Mouse (Mus musculus) limb, embryonic 12.5 days (tissue): Measurements from ENCODE around the gene Samd3. TPM values are rescaled to one million over a fixed set of nuclear protein-coding genes. Genes with fewer than 3 reads are reported as not detected.

Source experiments
- ATAC-seq: fragments of 200-750 bp; cut with Nextera tagmentation; 2 replicates; pipeline ENCODE4 v1.8.0; 2017; ENCODE audit warnings: low read depth, moderate TSS enrichment; ENCODE audit not compliant: insufficient number of reproducible peaks, insufficient read depth, low FRiP score, low TSS enrichment
- H3K27ac ChIP-seq: fragments of 300-500 bp; sonication (generic); 2 replicates; pipeline ENCODE4 v1.5.1; 2016; ENCODE audit warnings: mild to moderate bottlenecking, moderate library complexity
- H3K27me3 ChIP-seq: fragments of 300-500 bp; sonication (generic); 2 replicates; pipeline ENCODE4 v1.6.1; 2016; ENCODE audit warnings: mild to moderate bottlenecking, moderate library complexity
- H3K36me3 ChIP-seq: fragments of 300-500 bp; sonication (generic); 2 replicates; pipeline ENCODE4 v1.6.1; 2016; ENCODE audit warnings: mild to moderate bottlenecking, moderate library complexity
- H3K4me1 ChIP-seq: fragments of 300-500 bp; sonication (generic); replicated peaks from 2 replicates; pipeline ENCODE4 v1.6.1; 2016
- H3K4me2 ChIP-seq: fragments of 300-500 bp; sonication (generic); 2 replicates; pipeline ENCODE4 v1.6.1; 2016; ENCODE audit warnings: mild to moderate bottlenecking, moderate library complexity
- H3K4me3 ChIP-seq: fragments of 300-500 bp; sonication (generic); replicated peaks from 2 replicates; pipeline ENCODE4 v1.5.1; 2016; ENCODE audit warnings: mild to moderate bottlenecking
- H3K9ac ChIP-seq: fragments of 300-500 bp; sonication (generic); replicated peaks from 2 replicates; pipeline ENCODE4 v1.6.1; 2016; ENCODE audit warnings: mild to moderate bottlenecking, moderate library complexity
- H3K9me3 ChIP-seq: fragments of 300-500 bp; sonication (generic); 2 replicates; pipeline ENCODE4 v1.6.1; 2016; ENCODE audit warnings: mild to moderate bottlenecking, moderate library complexity
- WGBS: fragments of 180-500 bp; shearing (Covaris S2); methylation state at CpG from one replicate; pipeline ENCODE4 v1.1.7; 2016; 5-methylcytosine and 5-hydroxymethylcytosine counted together
- polyA plus RNA-seq: library from polyadenylated mRNA; unstranded; fragments of >200 nt; fragmentation: Nextera tagmentation; extraction: Ambion mirVana; gene quantifications from 2 replicates; pipeline ENCODE4 v1.2.1, GENCODE M21; 2016

Samd3 gene
- polyA plus RNA-seq, 1 experiment from 2014 or later = not detected

- 88% methylated on average over 3 of the region's 3 CpGs for WGBS
- no peaks in the 10 kb centered on the region for H3K4me1 ChIP-seq
- no peak overlapping the region for H3K27ac ChIP-seq
- H3K27me3 ChIP-seq = no peaks in the 10 kb centered on the region
- H3K4me2 ChIP-seq = no peak overlapping the region
- H3K9ac ChIP-seq = no peak overlapping the region
- no peaks in the 10 kb centered on the region for H3K36me3 ChIP-seq
- ATAC-seq = no peak
- no peaks in the 10 kb centered on the region for H3K9me3 ChIP-seq
- H3K4me3 ChIP-seq = no peak overlapping the region
These were observed 13.7 kb downstream of the Samd3 start for GRCm38 (mm10) chr10:26243203-26243602.

GRCm38 (mm10) chr10:26244466-26244865 is 15.0 kb downstream of the Samd3 start:
- H3K9me3 ChIP-seq = no peaks in the 10 kb centered on the region
- WGBS = 90% methylated on average over 6 of the region's 6 CpGs
- H3K4me1 ChIP-seq = no peaks in the 10 kb centered on the region
- no peaks in the 10 kb centered on the region for H3K36me3 ChIP-seq
- H3K27ac ChIP-seq = no peak overlapping the region
- ATAC-seq = no peak
- no peak overlapping the region for H3K4me3 ChIP-seq
- no peaks in the 10 kb centered on the region for H3K27me3 ChIP-seq
- no peak overlapping the region for H3K4me2 ChIP-seq
- no peak overlapping the region for H3K9ac ChIP-seq

- Histone ChIP-seq H3K4me1 (no peaks in the 10 kb centered on the region), H3K4me3 (no peak overlapping the region), H3K27ac (no peak overlapping the region), H3K9ac (no peak overlapping the region), H3K9me3 (no peaks in the 10 kb centered on the region), H3K36me3 (no peaks in the 10 kb centered on the region), H3K4me2 (no peak overlapping the region), H3K27me3 (no peaks in the 10 kb centered on the region)
- ATAC-seq = no peak
- 85% methylated on average over 7 of the region's 7 CpGs for WGBS
These were observed 20.1 kb downstream of the Samd3 start for GRCm38 (mm10) chr10:26249426-26250165.

- Histone ChIP-seq H3K9me3 (no peaks in the 10 kb centered on the region), H3K9ac (no peak overlapping the region), H3K4me3 (no peak overlapping the region), H3K4me2 (no peak overlapping the region), H3K27me3 (no peaks in the 10 kb centered on the region), H3K27ac (no peak overlapping the region), H3K36me3 (no peaks in the 10 kb centered on the region), H3K4me1 (no peaks in the 10 kb centered on the region)
- no peak for ATAC-seq
- 77% methylated on average over 4 of the region's 4 CpGs for WGBS
These were observed 30.4 kb downstream of the Samd3 start for GRCm38 (mm10) chr10:26259908-26260307.

GRCm38 (mm10) chr10:26263744-26264459 is 34.4 kb downstream of the Samd3 start:
- H3K4me2 ChIP-seq = no peak overlapping the region
- H3K36me3 ChIP-seq = no peaks in the 10 kb centered on the region
- no peaks in the 10 kb centered on the region for H3K4me1 ChIP-seq
- 82% methylated on average over 3 of the region's 3 CpGs for WGBS
- H3K9me3 ChIP-seq = no peaks in the 10 kb centered on the region
- no peaks in the 10 kb centered on the region for H3K27me3 ChIP-seq
- no peak overlapping the region for H3K4me3 ChIP-seq
- H3K9ac ChIP-seq = no peak overlapping the region
- H3K27ac ChIP-seq = no peak overlapping the region
- ATAC-seq = no peak

- H3K27me3 ChIP-seq = no peaks in the 10 kb centered on the region
- H3K4me1 ChIP-seq = no peaks in the 10 kb centered on the region
- peaks cover 69% of the 10 kb centered on the region for H3K36me3 ChIP-seq
- H3K4me2 ChIP-seq = no peak overlapping the region
- no peak overlapping the region for H3K4me3 ChIP-seq
- no peak overlapping the region for H3K27ac ChIP-seq
- ATAC-seq = no peak
- H3K9me3 ChIP-seq = no peaks in the 10 kb centered on the region
- WGBS = 93% methylated on average over 6 of the region's 6 CpGs
- H3K9ac ChIP-seq = no peak overlapping the region
These were observed 45.9 kb downstream of the Samd3 start for GRCm38 (mm10) chr10:26275414-26275813.

- WGBS = 66% methylated on average over 8 of the region's 8 CpGs
These were observed 50.5 kb downstream of the Samd3 start for GRCm38 (mm10) chr10:26280009-26280408.

GRCm38 (mm10) chr10:26287136-26287535 is 57.6 kb downstream of the Samd3 start:
- WGBS = 91% methylated on average over 7 of the region's 7 CpGs
- H3K9me3 ChIP-seq = no peaks in the 10 kb centered on the region
- no peak for ATAC-seq
- H3K4me3 ChIP-seq = no peak overlapping the region
- no peaks in the 10 kb centered on the region for H3K27me3 ChIP-seq
- no peak overlapping the region for H3K4me2 ChIP-seq
- H3K27ac ChIP-seq = no peak overlapping the region
- no peak overlapping the region for H3K9ac ChIP-seq
- no peaks in the 10 kb centered on the region for H3K4me1 ChIP-seq
- H3K36me3 ChIP-seq = peaks cover 55% of the 10 kb centered on the region

More at GRCm38 (mm10) chr10:26280009-26280408, 50.5 kb downstream of the Samd3 start:
- Histone ChIP-seq H3K27ac (no peak overlapping the region), H3K4me2 (no peak overlapping the region), H3K4me1 (no peaks in the 10 kb centered on the region), H3K9ac (no peak overlapping the region), H3K36me3 (peaks cover 67% of the 10 kb centered on the region), H3K27me3 (no peaks in the 10 kb centered on the region), H3K4me3 (no peak overlapping the region), H3K9me3 (no peaks in the 10 kb centered on the region)
- no peak; the same call in 1 of the 2 replicates for ATAC-seq

GRCm38 (mm10) chr10:26297200-26297599 is 67.7 kb downstream of the Samd3 start:
- Histone ChIP-seq H3K4me3 (no peak overlapping the region), H3K36me3 (peaks cover 82% of the 10 kb centered on the region), H3K4me1 (no peaks in the 10 kb centered on the region), H3K27me3 (no peaks in the 10 kb centered on the region), H3K27ac (no peak overlapping the region), H3K9me3 (no peaks in the 10 kb centered on the region), H3K9ac (no peak overlapping the region), H3K4me2 (no peak overlapping the region)
- WGBS = 90% methylated on average over 3 of the region's 3 CpGs
- no peak for ATAC-seq

GRCm38 (mm10) chr10:26297626-26298025 is 68.1 kb downstream of the Samd3 start:
- Histone ChIP-seq H3K9me3 (no peaks in the 10 kb centered on the region), H3K27ac (no peak overlapping the region), H3K4me3 (no peak overlapping the region), H3K4me1 (no peaks in the 10 kb centered on the region), H3K4me2 (no peak overlapping the region), H3K9ac (no peak overlapping the region), H3K27me3 (no peaks in the 10 kb centered on the region), H3K36me3 (peaks cover 81% of the 10 kb centered on the region)
- no peak for ATAC-seq
- 89% methylated on average over 7 of the region's 7 CpGs for WGBS

- WGBS = 86% methylated on average over 4 of the region's 4 CpGs
- Histone ChIP-seq H3K9me3 (no peaks in the 10 kb centered on the region), H3K4me3 (no peak overlapping the region), H3K27me3 (no peaks in the 10 kb centered on the region), H3K4me2 (no peak overlapping the region), H3K27ac (no peak overlapping the region), H3K9ac (no peak overlapping the region), H3K36me3 (peaks cover 63% of the 10 kb centered on the region), H3K4me1 (no peaks in the 10 kb centered on the region)
- no peak for ATAC-seq
These were observed 72.8 kb downstream of the Samd3 start for GRCm38 (mm10) chr10:26302336-26302735.
